Mouse (Mus musculus) cerebellum, postnatal 10 days (tissue): ENCODE measurements around the gene Iah1.

Experiments used
- DNase-seq, 2 experiments: peaks; one replicate each; pipeline ENCODE4 v3.0.0; 2021; ENCODE audit warnings: mixed read lengths in 2 of 2

Iah1 gene

DNA sequence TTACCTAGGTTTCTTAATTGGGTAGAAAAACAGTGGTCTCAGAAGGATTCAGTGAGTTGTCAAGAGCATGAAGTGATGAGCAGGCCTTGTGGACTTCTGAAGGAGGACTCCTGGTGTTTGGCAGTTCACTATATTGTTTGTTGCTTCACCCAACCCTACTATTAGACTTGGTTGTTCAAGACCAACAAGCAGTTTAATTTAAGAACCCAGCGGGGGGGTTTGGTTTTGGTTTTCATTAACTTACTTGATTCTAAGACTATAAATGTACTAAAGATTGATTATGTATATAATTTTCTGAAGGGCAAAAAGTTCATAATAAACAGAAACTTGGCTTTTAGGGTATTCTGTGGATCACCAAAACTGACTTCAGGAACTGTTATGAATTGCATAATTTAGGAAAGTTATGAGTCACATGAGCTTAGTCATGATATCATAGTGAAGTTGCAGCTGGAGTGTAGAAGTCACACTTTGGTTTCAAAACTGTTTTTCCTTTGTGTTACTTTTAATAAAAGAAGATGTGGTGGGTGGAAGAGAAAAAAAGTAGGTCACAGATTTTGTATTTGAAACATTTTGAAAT, 53.9 kb downstream of the Iah1 start:
- DNase-seq, result no peak

DNA sequence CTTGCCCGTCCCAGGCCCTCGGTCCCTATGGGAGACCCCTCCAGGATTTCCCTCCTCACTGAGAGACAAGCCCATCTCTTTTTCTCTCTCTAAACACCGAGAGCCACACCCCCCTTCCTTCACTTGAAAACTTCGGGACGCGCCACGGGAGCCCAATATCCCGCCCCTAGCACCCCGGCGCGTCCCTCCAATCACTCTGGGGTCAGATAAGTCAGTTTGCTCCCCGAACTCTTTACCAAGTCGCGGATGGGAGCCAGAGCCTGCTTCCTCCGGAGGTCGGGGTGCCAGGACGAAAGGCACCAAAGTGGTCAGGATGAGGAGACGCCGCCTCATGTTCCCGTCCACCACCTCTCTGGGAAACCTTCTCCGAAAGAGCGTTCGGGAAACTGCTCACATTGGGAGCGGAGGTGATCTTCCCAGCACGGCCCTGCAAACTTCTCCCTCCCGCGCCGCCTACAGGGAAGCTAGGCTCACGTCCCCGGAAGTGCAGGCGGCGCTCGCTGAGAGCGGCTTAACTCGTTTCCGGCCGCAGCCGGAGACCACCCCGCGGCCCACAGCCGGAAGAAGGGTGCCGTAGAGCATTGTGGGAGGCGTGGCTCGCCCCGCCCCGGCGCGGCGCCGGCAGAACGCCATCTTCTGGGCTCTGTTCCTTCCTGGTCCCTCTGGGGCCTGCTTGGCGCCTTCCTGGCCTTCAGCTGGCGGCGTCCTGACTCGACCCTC, 57.1 kb downstream of the Iah1 start, which contains the start of gene Adam17:
Gene Adam17 (minus strand): TSS at position 533 of the 720 bp plus-strand sequence.
- DNase-seq, result peak; percentile 98 to 99
